Mouse (Mus musculus) heart, embryonic 10.5 days (tissue): ENCODE results near the gene Mpv17. TPM values are rescaled to one million over a fixed set of nuclear protein-coding genes. Genes with fewer than 3 reads are reported as not detected.

Experiments
- DNase-seq: peaks from one replicate; pipeline ENCODE4 v3.0.0-alpha.2; 2017; ENCODE audit warnings: low spot score
- H3K27ac ChIP-seq: fragments of 300-500 bp; sonication (generic); 2 replicates; pipeline ENCODE4 v1.5.1; 2016; ENCODE audit warnings: mild to moderate bottlenecking
- H3K27me3 ChIP-seq: fragments of 300-500 bp; sonication (generic); 2 replicates; pipeline ENCODE4 v1.6.1; 2016; ENCODE audit warnings: mild to moderate bottlenecking; ENCODE audit not compliant: poor library complexity, insufficient read depth, severe bottlenecking
- H3K36me3 ChIP-seq: fragments of 300-500 bp; sonication (generic); 2 replicates; pipeline ENCODE4 v1.6.1; 2016; ENCODE audit warnings: mild to moderate bottlenecking, moderate library complexity
- H3K4me1 ChIP-seq: fragments of 300-500 bp; sonication (generic); 2 replicates; pipeline ENCODE4 v1.6.1; 2016; ENCODE audit warnings: mild to moderate bottlenecking
- H3K4me3 ChIP-seq: fragments of 300-500 bp; sonication (generic); 2 replicates; pipeline ENCODE4 v1.5.1; 2016; ENCODE audit warnings: mild to moderate bottlenecking, moderate library complexity
- H3K9me3 ChIP-seq: fragments of 300-500 bp; sonication (generic); 2 replicates; pipeline ENCODE4 v1.6.1; 2016; ENCODE audit warnings: mild to moderate bottlenecking, moderate library complexity
- WGBS: fragments of 180-500 bp; shearing (Covaris S2); methylation state at CpG from one replicate; pipeline ENCODE4 v1.1.7; 2016; 5-methylcytosine and 5-hydroxymethylcytosine counted together
- polyA plus RNA-seq: library from polyadenylated mRNA; unstranded; fragments of >200 nt; fragmentation: Nextera tagmentation; extraction: Ambion mirVana; gene quantifications from 2 replicates; pipeline ENCODE4 v1.2.1, GENCODE M21; 2016

Mpv17 gene
- polyA plus RNA-seq, 1 experiment from 2014 or later, result 77.3 TPM

- no peak overlapping the region for H3K27ac ChIP-seq
- H3K36me3 ChIP-seq, result peaks cover 71% of the 10 kb centered on the region
- H3K9me3 ChIP-seq, result no peaks in the 10 kb centered on the region
- 90% methylated on average over 16 of the region's 16 CpGs for WGBS
- H3K4me1 ChIP-seq, result peaks cover 13% of the 10 kb centered on the region
- H3K27me3 ChIP-seq, result no peaks in the 10 kb centered on the region
- peak overlapping the region; percentile 91 for H3K4me3 ChIP-seq
- DNase-seq, result no peak
These were observed 40.7 kb upstream of the Mpv17 start for GRCm38 (mm10) chr5:31194486-31195485.

GRCm38 (mm10) chr5:31193631-31194281, 39.7 kb upstream of the Mpv17 start:
- Histone ChIP-seq H3K4me1 (peaks cover 13% of the 10 kb centered on the region), H3K27ac (peak overlapping the region; percentile 94), H3K27me3 (no peaks in the 10 kb centered on the region), H3K4me3 (peak overlapping the region; percentile 91), H3K9me3 (no peaks in the 10 kb centered on the region), H3K36me3 (peaks cover 69% of the 10 kb centered on the region)
- 11% methylated on average over 25 of the region's 25 CpGs for WGBS
- no peak for DNase-seq

GRCm38 (mm10) chr5:31192939-31193630, 39.0 kb upstream of the Mpv17 start, which contains the start of the genes Snx17 and Eif2b4:
Gene Snx17, plus strand, starts transcription at chr5:31193227.
Gene Eif2b4, minus strand, starts transcription at chr5:31193430.
- Histone ChIP-seq H3K36me3 (peaks cover 69% of the 10 kb centered on the region), H3K4me1 (peaks cover 13% of the 10 kb centered on the region), H3K27ac (peak within 1 kb of the TSS; percentile 94), H3K27me3 (no peaks in the 10 kb centered on the region), H3K9me3 (no peaks in the 10 kb centered on the region), H3K4me3 (peak within 1 kb of the TSS; percentile 91)
- under 1% methylated on average over 48 of the region's 48 CpGs for WGBS
- peak; percentile 100 for DNase-seq

DNA sequence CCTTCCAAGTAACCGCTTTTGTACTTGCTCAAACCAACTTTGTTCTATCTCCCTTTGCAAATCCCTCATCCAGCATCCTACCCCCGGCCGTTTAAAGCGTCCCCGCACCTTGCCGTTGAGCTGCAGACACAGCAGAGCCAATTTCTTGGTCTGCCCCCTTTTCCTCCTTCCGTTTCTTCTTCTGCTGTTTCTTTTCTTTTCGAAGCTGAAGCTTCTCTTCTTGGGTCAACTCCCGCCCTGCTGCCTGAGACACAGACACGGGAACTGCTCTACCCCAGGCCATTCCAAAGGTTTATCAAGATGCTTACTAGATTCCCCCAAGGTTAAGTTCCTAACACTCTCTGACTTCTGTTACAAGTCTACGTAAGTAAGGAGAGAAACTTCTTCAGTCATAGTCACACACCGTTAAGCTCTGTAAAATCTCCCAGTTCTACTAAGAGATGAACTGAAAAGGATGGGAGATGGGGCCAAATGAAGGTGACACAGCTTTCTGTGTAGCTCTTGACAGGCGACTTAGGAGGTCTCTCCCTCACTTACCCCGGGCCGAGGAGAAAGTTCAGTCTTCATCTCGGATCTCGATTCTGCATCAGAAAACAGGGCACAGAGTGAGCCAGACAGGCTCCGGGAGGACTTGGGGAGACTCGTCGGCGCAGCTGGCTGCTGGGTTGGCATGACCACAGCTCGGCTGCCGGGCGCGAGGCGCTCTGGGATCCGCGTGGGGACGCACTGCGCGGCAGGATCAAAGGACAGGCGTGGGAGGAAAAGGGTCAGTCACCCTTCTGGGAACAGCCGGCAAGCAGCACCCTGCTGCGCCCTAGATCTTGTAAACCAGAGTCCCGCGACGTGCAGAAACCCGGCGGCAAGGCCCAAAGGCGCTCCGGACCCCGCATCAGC, 38.2 kb upstream of the Mpv17 start:
- Histone ChIP-seq H3K27ac (peak overlapping the region; percentile 94), H3K4me1 (peaks cover 13% of the 10 kb centered on the region), H3K9me3 (no peaks in the 10 kb centered on the region), H3K27me3 (no peaks in the 10 kb centered on the region), H3K36me3 (peaks cover 69% of the 10 kb centered on the region), H3K4me3 (peak overlapping the region; percentile 91)
- 13% methylated on average over 42 of the region's 42 CpGs for WGBS
- DNase-seq, result no peak

GRCm38 (mm10) chr5:31190201-31190600, 36.1 kb upstream of the Mpv17 start:
- Histone ChIP-seq H3K27ac (no peak overlapping the region), H3K36me3 (peaks cover 54% of the 10 kb centered on the region), H3K9me3 (no peaks in the 10 kb centered on the region), H3K27me3 (no peaks in the 10 kb centered on the region), H3K4me1 (peaks cover 13% of the 10 kb centered on the region), H3K4me3 (no peak overlapping the region)
- no peak for DNase-seq
- WGBS, result 89% methylated on average over 9 of the region's 9 CpGs

DNA sequence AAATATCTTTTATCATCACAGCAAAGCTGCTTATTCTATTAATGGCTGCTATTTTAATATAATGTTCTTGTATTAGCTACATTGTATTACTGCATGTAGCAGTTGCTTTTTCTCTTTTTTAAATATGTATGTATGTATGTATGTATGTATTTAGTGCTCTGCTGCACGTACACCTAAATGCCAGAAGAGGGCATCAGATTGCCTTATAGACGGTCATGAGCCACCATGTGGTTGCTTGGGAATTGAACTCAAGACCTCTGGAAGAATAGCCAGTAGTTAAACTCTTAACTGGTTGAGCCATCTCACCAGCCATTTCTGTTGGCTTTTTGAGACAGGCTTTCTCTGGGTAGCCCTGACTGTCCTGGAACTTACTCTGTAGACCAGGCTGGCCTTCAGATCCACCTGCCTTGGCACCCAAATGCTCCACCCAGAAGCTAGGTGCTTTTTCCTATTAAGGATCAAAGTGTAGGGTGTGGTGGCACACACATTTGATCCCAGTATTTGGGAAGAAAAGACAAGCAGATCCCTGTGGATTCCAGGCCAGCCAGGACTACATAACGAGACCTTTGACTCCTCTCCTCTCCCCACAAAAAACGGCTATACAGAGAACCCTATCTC, 34.3 kb upstream of the Mpv17 start:
- no peak for DNase-seq
- Histone ChIP-seq H3K4me1 (peaks cover 9% of the 10 kb centered on the region), H3K27me3 (no peaks in the 10 kb centered on the region), H3K36me3 (peaks cover 46% of the 10 kb centered on the region), H3K9me3 (no peaks in the 10 kb centered on the region), H3K27ac (no peak overlapping the region), H3K4me3 (no peak overlapping the region)
- WGBS, result 78% methylated on average over 4 of the region's 4 CpGs

- Histone ChIP-seq H3K36me3 (peaks cover 20% of the 10 kb centered on the region), H3K4me1 (peaks cover 8% of the 10 kb centered on the region; the same call in 1 of the 2 replicates), H3K4me3 (no peak overlapping the region), H3K27ac (no peak overlapping the region), H3K27me3 (no peaks in the 10 kb centered on the region), H3K9me3 (no peaks in the 10 kb centered on the region)
- WGBS, result 37% methylated on average over 4 of the region's 4 CpGs
- DNase-seq, result no peak
These were observed 29.6 kb upstream of the Mpv17 start for GRCm38 (mm10) chr5:31183678-31184077.

DNA sequence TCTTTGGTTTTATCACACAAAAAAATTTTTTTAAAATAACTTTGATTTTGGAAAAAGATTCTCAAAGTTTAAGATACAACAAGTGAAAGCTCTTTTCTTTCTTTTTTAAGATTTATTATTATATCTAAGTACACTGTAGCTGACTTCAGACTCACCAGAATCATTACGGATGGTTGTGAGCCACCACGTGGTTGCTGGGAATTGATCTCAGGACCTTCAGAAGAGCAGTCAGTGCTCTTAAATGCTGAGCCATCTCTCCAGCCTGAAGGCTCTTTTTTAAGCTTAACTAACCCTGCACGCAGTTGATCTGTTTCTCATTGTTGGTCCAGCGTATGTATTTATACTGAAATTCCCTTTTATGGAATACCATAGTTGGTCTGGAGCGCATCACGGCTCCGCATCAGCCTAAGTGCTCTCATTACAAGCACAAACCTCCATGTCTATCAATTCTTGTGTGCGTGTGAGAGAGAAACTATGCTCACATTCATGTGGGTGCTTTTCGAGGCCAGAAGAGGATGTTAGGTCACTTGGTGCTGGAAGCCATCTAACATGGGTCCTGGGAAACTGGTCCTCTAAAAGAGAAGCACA, 27.2 kb upstream of the Mpv17 start:
- Histone ChIP-seq H3K4me3 (no peak overlapping the region; the same call in 1 of the 2 replicates), H3K9me3 (no peaks in the 10 kb centered on the region), H3K27ac (no peak overlapping the region), H3K36me3 (peaks cover 10% of the 10 kb centered on the region; the same call in 1 of the 2 replicates), H3K4me1 (peaks cover 8% of the 10 kb centered on the region; the same call in 1 of the 2 replicates), H3K27me3 (no peaks in the 10 kb centered on the region)
- no peak for DNase-seq
- 92% methylated on average over 9 of the region's 9 CpGs for WGBS

DNA sequence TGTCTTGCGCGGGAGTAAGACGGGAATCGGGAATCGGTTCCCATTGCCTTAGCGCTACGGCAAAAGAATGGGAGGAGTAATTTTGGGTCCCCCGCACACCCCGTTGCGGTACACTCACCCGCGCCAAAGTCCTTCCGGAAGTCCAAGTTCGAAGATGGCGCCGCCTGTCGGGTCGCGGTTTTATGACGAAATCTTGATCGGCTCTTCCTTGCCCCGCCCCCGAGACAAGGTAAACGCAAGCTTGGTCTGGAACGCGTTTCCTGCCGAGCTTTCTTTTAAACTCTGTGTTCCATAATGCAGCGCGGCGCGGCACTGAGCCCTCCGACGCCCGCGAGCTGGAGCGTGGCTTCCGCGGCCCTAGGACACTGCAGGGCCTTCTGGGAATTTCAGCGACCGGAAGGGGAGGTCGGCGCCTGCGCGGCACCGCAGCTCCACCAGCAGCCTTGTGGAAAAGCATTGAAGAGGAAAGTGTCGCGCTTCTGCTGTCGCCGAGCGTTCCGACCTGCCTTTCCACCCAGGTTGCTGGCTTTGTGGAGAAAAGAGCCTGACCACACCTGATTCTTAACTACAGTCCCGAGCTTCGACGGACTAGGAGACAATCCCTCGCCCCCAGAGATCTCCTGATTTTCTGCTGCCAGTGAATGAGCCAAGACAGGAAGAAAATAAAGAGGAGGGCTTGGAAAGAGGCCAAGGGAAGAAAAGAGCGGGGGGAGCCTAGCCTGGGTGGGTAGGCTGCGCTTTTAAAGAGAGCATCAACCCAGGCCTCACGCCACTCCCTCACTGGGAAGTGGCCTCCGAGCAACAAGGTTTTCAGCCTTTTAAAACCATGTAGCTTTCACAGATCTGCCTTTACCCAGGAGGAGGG, 25.9 kb upstream of the Mpv17 start, which contains the start of the genes Gm29609 and Gtf3c2:
Gene Gm29609 (minus strand): TSS at position 146 of the 865 bp plus-strand sequence.
Gene Gtf3c2 (minus strand): TSS at position 379 of the 865 bp plus-strand sequence.
- H3K4me3 ChIP-seq, result peak within 1 kb of the TSS; percentile 89
- no peaks in the 10 kb centered on the region for H3K27me3 ChIP-seq
- H3K27ac ChIP-seq, result peak within 1 kb of the TSS; percentile 94
- WGBS, result under 1% methylated on average over 59 of the region's 59 CpGs
- H3K36me3 ChIP-seq, result peaks cover 10% of the 10 kb centered on the region; the same call in 1 of the 2 replicates
- H3K9me3 ChIP-seq, result no peaks in the 10 kb centered on the region
- H3K4me1 ChIP-seq, result peaks cover 8% of the 10 kb centered on the region; the same call in 1 of the 2 replicates
- peak; percentile 97 for DNase-seq

DNA sequence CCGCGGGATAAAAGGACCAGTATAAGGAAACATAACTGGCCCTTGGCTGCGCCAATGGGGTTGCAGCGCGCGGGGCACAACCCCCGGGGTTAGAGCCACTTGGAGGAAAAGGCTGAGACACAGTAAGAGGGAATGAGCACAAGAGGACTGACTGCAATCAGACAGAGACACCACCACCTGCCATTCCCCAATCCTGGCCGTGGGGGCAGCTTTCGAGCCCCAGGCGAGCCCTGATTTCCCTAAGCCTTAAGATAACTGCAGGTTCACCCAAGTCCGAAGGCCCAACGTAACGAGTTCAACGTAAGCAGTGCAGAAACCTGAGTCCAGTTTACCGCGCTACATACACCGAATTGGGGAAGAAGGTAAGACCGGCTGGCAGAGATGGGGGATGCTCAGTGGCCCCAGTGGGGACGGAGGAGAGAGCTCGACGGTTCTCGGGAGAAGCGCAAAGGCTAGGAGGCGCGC, 25.3 kb upstream of the Mpv17 start:
- no peak for DNase-seq
- Histone ChIP-seq H3K36me3 (peaks cover 12% of the 10 kb centered on the region), H3K27me3 (no peaks in the 10 kb centered on the region), H3K9me3 (no peaks in the 10 kb centered on the region), H3K27ac (peak overlapping the region; percentile 94), H3K4me1 (peaks cover 8% of the 10 kb centered on the region; the same call in 1 of the 2 replicates), H3K4me3 (peak overlapping the region; percentile 89)
- WGBS, result under 1% methylated on average over 25 of the region's 25 CpGs
